Mouse (Mus musculus): ENCODE measurements around the gene Grik5. TPM values are rescaled to one million over a fixed set of nuclear protein-coding genes. Genes with fewer than 3 reads are reported as not detected.

The Grik5 gene
- polyA plus RNA-seq, 1 experiment from 2014 or later: 1.9 TPM

DNA sequence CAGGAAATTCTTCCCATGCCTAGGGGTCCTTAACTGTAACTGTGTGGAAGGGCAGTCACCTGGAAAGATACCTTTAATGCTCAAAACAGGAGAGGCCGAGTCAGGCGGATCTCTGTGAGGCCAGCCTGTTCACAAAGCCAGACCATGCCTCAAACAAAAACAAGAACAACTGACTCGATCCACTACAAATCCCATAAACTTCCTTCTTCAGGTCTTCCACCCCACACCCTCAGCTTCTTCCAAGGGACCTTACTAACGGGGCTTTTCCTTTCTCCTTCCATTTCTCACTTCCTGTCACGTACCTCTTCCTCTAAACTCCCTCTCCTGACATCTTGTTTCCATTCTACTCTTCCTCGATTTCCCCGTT lies 4.1 kb upstream of the Grik5 start:
- ATAC-seq (no peak), DNase-seq (ENCODE audit: low spot score) (no peak)
- H3K9me3 ChIP-seq (ENCODE audit: low read length): no peaks in the 10 kb centered on the region
- peaks cover 4% of the 10 kb centered on the region for H3K36me3 ChIP-seq (ENCODE audit: insufficient read depth, low read length)
- WGBS: 18% methylated on average over 7 of the region's 7 CpGs
- peak overlapping the region; percentile 43 for H3K9ac ChIP-seq (replicated peaks; ENCODE audit: low read depth)
- H3K27ac ChIP-seq (ENCODE audit: low read length): peak overlapping the region; percentile 94
- peak overlapping the region; percentile 96 for H3K4me3 ChIP-seq (ENCODE audit: low read depth, low read length)
- peaks cover 12% of the 10 kb centered on the region; the same call in 1 of the 2 replicates for H3K4me1 ChIP-seq (ENCODE audit: insufficient read depth, low read depth, low read length)
- TF ChIP-seq CTCF (IDR thresholded peaks at IDR 0.05) (no peak), EP300 (IDR thresholded peaks at IDR 0.05) (no peak)
- no peaks in the 10 kb centered on the region for H3K27me3 ChIP-seq (replicated peaks; ENCODE audit: insufficient read depth, low read length)
- H3K4me2 ChIP-seq (replicated peaks; ENCODE audit: low read depth, low read length): peak overlapping the region; percentile 60

GRCm38 (mm10) chr7:25073924-25074323 lies 1.8 kb upstream of the Grik5 start:
- H3K4me2 ChIP-seq (replicated peaks; ENCODE audit: low read depth, low read length): no peak overlapping the region
- H3K9ac ChIP-seq (replicated peaks; ENCODE audit: low read depth): no peak overlapping the region
- H3K27me3 ChIP-seq (replicated peaks; ENCODE audit: insufficient read depth, low read length): no peaks in the 10 kb centered on the region
- H3K36me3 ChIP-seq (ENCODE audit: insufficient read depth, low read length): no peaks in the 10 kb centered on the region
- H3K4me3 ChIP-seq (ENCODE audit: low read depth, low read length): no peak overlapping the region
- TF ChIP-seq EP300 (IDR thresholded peaks at IDR 0.05): no peak
- no peak overlapping the region for H3K27ac ChIP-seq (ENCODE audit: low read length)
- H3K9me3 ChIP-seq (ENCODE audit: low read length): no peaks in the 10 kb centered on the region
- ATAC-seq (no peak), DNase-seq (ENCODE audit: low spot score) (no peak)
- WGBS: 83% methylated on average over 8 of the region's 8 CpGs
- H3K4me1 ChIP-seq (ENCODE audit: insufficient read depth, low read depth, low read length): peaks cover 11% of the 10 kb centered on the region; the same call in 1 of the 2 replicates

- Histone ChIP-seq H3K27me3 (replicated peaks; ENCODE audit: insufficient read depth, low read length) (no peaks in the 10 kb centered on the region), H3K27ac (ENCODE audit: low read length) (peak overlapping the region; percentile 64; the same call in 1 of the 2 replicates), H3K4me3 (ENCODE audit: low read depth, low read length) (peak overlapping the region; percentile 56), H3K4me2 (replicated peaks; ENCODE audit: low read depth, low read length) (peak overlapping the region; percentile 94), H3K9ac (replicated peaks; ENCODE audit: low read depth) (peak overlapping the region; percentile 52), H3K36me3 (ENCODE audit: insufficient read depth, low read length) (no peaks in the 10 kb centered on the region), H3K9me3 (ENCODE audit: low read length) (no peaks in the 10 kb centered on the region), H3K4me1 (ENCODE audit: insufficient read depth, low read depth, low read length) (peaks cover 2% of the 10 kb centered on the region; the same call in 1 of the 2 replicates)
- ATAC-seq: no peak
- WGBS: 3% methylated on average over 12 of the region's 33 CpGs
- peak; percentile 44 for DNase-seq (ENCODE audit: low spot score)
- TF ChIP-seq EP300 (IDR thresholded peaks at IDR 0.05) (no peak), CTCF (IDR thresholded peaks at IDR 0.05) (no peak)
Measured at GRCm38 (mm10) chr7:25072716-25073390, 707 bp upstream of the Grik5 start.

- no peak overlapping the region for H3K9ac ChIP-seq (replicated peaks; ENCODE audit: low read depth)
- H3K27ac ChIP-seq (ENCODE audit: low read length): no peak overlapping the region
- 39% methylated on average over 2 of the region's 2 CpGs for WGBS
- H3K36me3 ChIP-seq (ENCODE audit: insufficient read depth, low read length): peaks cover 5% of the 10 kb centered on the region; the same call in 1 of the 2 replicates
- no peak for DNase-seq (ENCODE audit: low spot score)
- H3K4me1 ChIP-seq (ENCODE audit: insufficient read depth, low read depth, low read length): no peaks in the 10 kb centered on the region
- no peaks in the 10 kb centered on the region for H3K27me3 ChIP-seq (replicated peaks; ENCODE audit: insufficient read depth, low read length)
- H3K4me2 ChIP-seq (replicated peaks; ENCODE audit: low read depth, low read length): no peak overlapping the region
- no peaks in the 10 kb centered on the region for H3K9me3 ChIP-seq (ENCODE audit: low read length)
- no peak for TF ChIP-seq CTCF (IDR thresholded peaks at IDR 0.05)
- no peak for TF ChIP-seq EP300 (IDR thresholded peaks at IDR 0.05)
- no peak overlapping the region for H3K4me3 ChIP-seq (ENCODE audit: low read depth, low read length)
- no peak for ATAC-seq
Measured at GRCm38 (mm10) chr7:25068724-25069123, 3.4 kb downstream of the Grik5 start.

GRCm38 (mm10) chr7:25067909-25068656 lies 4.1 kb downstream of the Grik5 start:
- 91% methylated on average over 22 of the region's 22 CpGs for WGBS
- no peak overlapping the region for H3K4me2 ChIP-seq (replicated peaks; ENCODE audit: low read depth, low read length)
- no peaks in the 10 kb centered on the region for H3K27me3 ChIP-seq (replicated peaks; ENCODE audit: insufficient read depth, low read length)
- H3K4me1 ChIP-seq (ENCODE audit: insufficient read depth, low read depth, low read length): no peaks in the 10 kb centered on the region
- peaks cover 5% of the 10 kb centered on the region; the same call in 1 of the 2 replicates for H3K36me3 ChIP-seq (ENCODE audit: insufficient read depth, low read length)
- no peak overlapping the region for H3K4me3 ChIP-seq (ENCODE audit: low read depth, low read length)
- no peaks in the 10 kb centered on the region for H3K9me3 ChIP-seq (ENCODE audit: low read length)
- no peak overlapping the region for H3K9ac ChIP-seq (replicated peaks; ENCODE audit: low read depth)
- ATAC-seq (no peak), DNase-seq (ENCODE audit: low spot score) (no peak)
- no peak for TF ChIP-seq CTCF (IDR thresholded peaks at IDR 0.05)
- no peak for TF ChIP-seq EP300 (IDR thresholded peaks at IDR 0.05)
- no peak overlapping the region for H3K27ac ChIP-seq (ENCODE audit: low read length)

- H3K4me1 ChIP-seq (ENCODE audit: insufficient read depth, low read depth, low read length): no peaks in the 10 kb centered on the region
- peaks cover 5% of the 10 kb centered on the region; the same call in 1 of the 2 replicates for H3K36me3 ChIP-seq (ENCODE audit: insufficient read depth, low read length)
- 87% methylated on average over 6 of the region's 7 CpGs for WGBS
Measured at GRCm38 (mm10) chr7:25067338-25067737, 4.8 kb downstream of the Grik5 start.

More at GRCm38 (mm10) chr7:25067338-25067737, 4.8 kb downstream of the Grik5 start:
- DNase-seq (ENCODE audit: low spot score): no peak
- Histone ChIP-seq H3K4me3 (ENCODE audit: low read depth, low read length) (no peak overlapping the region), H3K27me3 (replicated peaks; ENCODE audit: insufficient read depth, low read length) (no peaks in the 10 kb centered on the region), H3K9ac (replicated peaks; ENCODE audit: low read depth) (no peak overlapping the region), H3K27ac (ENCODE audit: low read length) (no peak overlapping the region), H3K9me3 (ENCODE audit: low read length) (no peaks in the 10 kb centered on the region), H3K4me2 (replicated peaks; ENCODE audit: low read depth, low read length) (no peak overlapping the region)
- TF ChIP-seq EP300 (IDR thresholded peaks at IDR 0.05) (no peak), CTCF (IDR thresholded peaks at IDR 0.05) (no peak)
- no peak for ATAC-seq
